Comparison of ENCODE assay signal across 7 mouse cellular contexts in genomic region chr13:48513003-48513929, GRCm38 (mm10). TPM values are rescaled to one million over a fixed set of nuclear protein-coding genes. Genes with fewer than 3 reads are reported as not detected.
DNase-seq lines count a peak whose midpoint lies in the region; ATAC-seq and TF ChIP-seq lines count a peak whose summit lies in the region.

Zfp169 (minus strand) TSS chr13:48513451.
A830005F24Rik (plus strand) TSS chr13:48513570.

- 1% methylated on average over 34 of the region's 34 CpGs for WGBS in intestine, postnatal 0 days
- 3% methylated on average over 34 of the region's 34 CpGs for WGBS in midbrain, embryonic 12.5 days
- 1% methylated on average over 34 of the region's 34 CpGs for WGBS in small intestine, adult 2 months

- peak within 1 kb of the TSS; percentile 51 for H3K27ac ChIP-seq in intestine, postnatal 0 days (ENCODE audit: low read depth, low read length)
- peak within 1 kb of the TSS; percentile 50; the same call in 1 of the 2 replicates for H3K27ac ChIP-seq in midbrain, embryonic 12.5 days (replicated peaks)
- peak within 1 kb of the TSS; percentile 71 for H3K27ac ChIP-seq in small intestine, adult 2 months (ENCODE audit: insufficient read depth, low read depth, low read length)

- H3K36me3 ChIP-seq in intestine, postnatal 0 days (ENCODE audit: control insufficient read depth, insufficient read depth) = no peaks in the 10 kb centered on the region
- no peaks in the 10 kb centered on the region for H3K36me3 ChIP-seq in midbrain, embryonic 12.5 days
- no peaks in the 10 kb centered on the region for H3K36me3 ChIP-seq in small intestine, adult 2 months (ENCODE audit: control insufficient read depth, insufficient read depth, low read length)

- DNase-seq in adrenal gland, adult 8-10 months = peak; percentile 84
- DNase-seq in embryo, embryonic 11.5 days (ENCODE audit: low read depth, low spot score) = peak; percentile 74
- peak; percentile 43 to 69 for DNase-seq in gastrocnemius, postnatal 4 days (ENCODE audit: low spot score in 2 of 2)
- DNase-seq in left cerebral cortex, postnatal 4 days = peak; percentile 87

- no peaks in the 10 kb centered on the region for H3K9me3 ChIP-seq in intestine, postnatal 0 days (ENCODE audit: control insufficient read depth)
- H3K9me3 ChIP-seq in midbrain, embryonic 12.5 days = 0 out of 2 replicates have a peak, but pooled peaks cover 3% of the 10 kb centered on the region

- H3K27me3 ChIP-seq in intestine, postnatal 0 days (replicated peaks; ENCODE audit: control insufficient read depth, insufficient read depth, low read length) = no peaks in the 10 kb centered on the region
- H3K27me3 ChIP-seq in midbrain, embryonic 12.5 days = no peaks in the 10 kb centered on the region
- H3K27me3 ChIP-seq in small intestine, adult 2 months (ENCODE audit: control insufficient read depth, insufficient read depth, low read length) = no peaks in the 10 kb centered on the region

- H3K9ac ChIP-seq in intestine, postnatal 0 days (ENCODE audit: low read depth, low read length) = peak within 1 kb of the TSS; percentile 55
- peak within 1 kb of the TSS; percentile 83 for H3K9ac ChIP-seq in midbrain, embryonic 12.5 days (replicated peaks)

- ATAC-seq in intestine, postnatal 0 days = peak; percentile 97
- ATAC-seq in midbrain, embryonic 12.5 days (ENCODE audit: low FRiP score, low read depth) = peak; percentile 98

- intact Hi-C loops in left cerebral cortex, postnatal 4 days (cut with DNase I) = no loop called here

- TF ChIP-seq POLR2A in small intestine, adult 2 months (IDR thresholded peaks at IDR 0.05; ENCODE audit: low read depth, low read length) = peak; percentile 79; the same call in 1 of the 2 replicates

- TF ChIP-seq CTCF in intestine, postnatal 0 days (IDR thresholded peaks at IDR 0.05; ENCODE audit: low read depth) = peak; percentile 15; the same call in 1 of the 2 replicates
- no peak for TF ChIP-seq CTCF in small intestine, adult 2 months (IDR thresholded peaks at IDR 0.05; ENCODE audit: extremely low read depth, insufficient read length, insufficient replicate concordance, low read depth, low read length)

- peak within 1 kb of the TSS; percentile 61 for H3K4me3 ChIP-seq in intestine, postnatal 0 days (ENCODE audit: low read depth, low read length)
- peak within 1 kb of the TSS; percentile 79 for H3K4me3 ChIP-seq in midbrain, embryonic 12.5 days
- peak within 1 kb of the TSS; percentile 95 for H3K4me3 ChIP-seq in small intestine, adult 2 months (ENCODE audit: low read depth, low read length)

- peak within 1 kb of the TSS; percentile 69 for H3K4me2 ChIP-seq in intestine, postnatal 0 days (replicated peaks; ENCODE audit: low read depth)
- peak within 1 kb of the TSS; percentile 81 for H3K4me2 ChIP-seq in midbrain, embryonic 12.5 days (replicated peaks)

- H3K4me1 ChIP-seq in intestine, postnatal 0 days (replicated peaks; ENCODE audit: control insufficient read depth, insufficient read depth, low read length) = no peaks in the 10 kb centered on the region
- peaks cover 6% of the 10 kb centered on the region for H3K4me1 ChIP-seq in midbrain, embryonic 12.5 days
- H3K4me1 ChIP-seq in small intestine, adult 2 months (ENCODE audit: control insufficient read depth, insufficient read depth, insufficient read length, low read length) = peaks cover 6% of the 10 kb centered on the region; the same call in 1 of the 2 replicates

RNA-seq across cellular contexts. Expression of gene Zfp169, which starts in this region (rescaled TPM):
- 10 to 100 TPM; 11.3 to 13.7 (median 12.7) TPM for total RNA-seq in adrenal gland, adult 8-10 months (2022)
- 1 to 10 TPM; 5.8 to 7.7 TPM for total RNA-seq in gastrocnemius, postnatal 4 days (2021)
- polyA plus RNA-seq in intestine, postnatal 0 days (2015; fragmentation: Nextera tagmentation; extraction: Ambion mirVana) = 1.6 and 2.0 TPM in 2 replicates
- total RNA-seq in left cerebral cortex, postnatal 4 days (2021) = 10 to 100 TPM; 19.5 to 24.2 TPM
- polyA plus RNA-seq in midbrain, embryonic 12.5 days (2016; fragmentation: Nextera tagmentation; extraction: Ambion mirVana) = 5.5 and 6.0 TPM in 2 replicates
- 3.6 and 5.7 TPM in 2 replicates for polyA plus RNA-seq in small intestine, adult 2 months (2012; rRNA removed)

RNA-seq across cellular contexts. Expression of gene A830005F24Rik, which starts in this region (rescaled TPM):
- not detected for total RNA-seq in adrenal gland, adult 8-10 months (2022)
- total RNA-seq in gastrocnemius, postnatal 4 days (2021) = not detected
- not detected in 2 replicates for polyA plus RNA-seq in intestine, postnatal 0 days (2015; fragmentation: Nextera tagmentation; extraction: Ambion mirVana)
- total RNA-seq in left cerebral cortex, postnatal 4 days (2021) = 1 to 10 TPM; 1.2 to 2.4 TPM
- polyA plus RNA-seq in midbrain, embryonic 12.5 days (2016; fragmentation: Nextera tagmentation; extraction: Ambion mirVana) = 1.5 and 1.6 TPM in 2 replicates
- not detected in 2 replicates for polyA plus RNA-seq in small intestine, adult 2 months (2012; rRNA removed)

Comparison
In these comparisons a context has a peak if more than half of its experiments do, and no peak if none do; other contexts are left out.
1. Peak in every context shown above with its lines: DNase-seq, ATAC-seq, H3K4me3 ChIP-seq and H3K27ac ChIP-seq.